Mouse (Mus musculus) embryonic fibroblast, embryonic 13.5 days (primary cell): ENCODE measurements around the gene Tmem143. TPM values are rescaled to one million over a fixed set of nuclear protein-coding genes. Genes with fewer than 3 reads are reported as not detected.
"Not testable (repeated sequence)": the region's sequence is repeated elsewhere in the genome, so short reads cannot be mapped to it uniquely, and the experiment has no call there.

Experiments used
- H3K27ac ChIP-seq: 2 replicates; pipeline ENCODE4 v1.5.1; 2012; ENCODE audit warnings: low read length, control low read depth, inconsistent platforms; ENCODE audit not compliant: insufficient read depth
- H3K4me1 ChIP-seq: 2 replicates; pipeline ENCODE4 v1.6.1; 2011; ENCODE audit warnings: low read length; ENCODE audit not compliant: control insufficient read depth, insufficient read depth
- H3K4me3 ChIP-seq: 2 replicates; pipeline ENCODE4 v1.5.1; 2011; ENCODE audit warnings: mild to moderate bottlenecking, control low read depth, low read length; ENCODE audit not compliant: insufficient read depth
- CTCF ChIP-seq: IDR thresholded peaks from 2 replicates; pipeline ENCODE4 v1.5.1; 2011; ENCODE audit warnings: mild to moderate bottlenecking, control low read depth, low read length, moderate library complexity, borderline replicate concordance; ENCODE audit not compliant: insufficient read depth
- POLR2A ChIP-seq: IDR thresholded peaks from 2 replicates; pipeline ENCODE4 v1.6.1; 2011; ENCODE audit warnings: low read depth, mild to moderate bottlenecking, control low read depth, low read length, moderate library complexity
- polyA plus RNA-seq: library from polyadenylated mRNA; stranded (reverse); fragments of >200 nt; gene quantifications from 2 replicates; pipeline ENCODE4 v1.2.4, GENCODE M21; 2011; ENCODE audit warnings: low read depth; ENCODE audit not compliant: missing spikeins, insufficient read length

The Tmem143 gene
- polyA plus RNA-seq, 1 experiment = 18.0 TPM

- peak; percentile 39; the same call in 1 of the 2 replicates for TF ChIP-seq POLR2A
- TF ChIP-seq CTCF = no peak
- Histone ChIP-seq H3K4me3 (no peak overlapping the region), H3K27ac (peak overlapping the region; percentile 97), H3K4me1 (peaks cover 9% of the 10 kb centered on the region; the same call in 1 of the 2 replicates)
Measured at GRCm38 (mm10) chr7:45921950-45922600, 25.3 kb downstream of the Tmem143 start.

- H3K4me1 ChIP-seq = peaks cover 4% of the 10 kb centered on the region; the same call in 1 of the 2 replicates
- peak overlapping the region; percentile 7; the same call in 1 of the 2 replicates for H3K4me3 ChIP-seq
Measured at GRCm38 (mm10) chr7:45922928-45923761, 26.4 kb downstream of the Tmem143 start.

GRCm38 (mm10) chr7:45923762-45924428 is 27.2 kb downstream of the Tmem143 start, which contains the start of gene Ccdc114:
Gene Ccdc114 (plus strand): TSS chr7:45924072.
- TF ChIP-seq CTCF (no peak), POLR2A (peak; percentile 20; the same call in 1 of the 2 replicates)
- Histone ChIP-seq H3K4me3 (peak within 1 kb of the TSS; percentile 7; the same call in 1 of the 2 replicates), H3K27ac (peak within 1 kb of the TSS; percentile 97), H3K4me1 (peaks cover 4% of the 10 kb centered on the region; the same call in 1 of the 2 replicates)

More at GRCm38 (mm10) chr7:45922928-45923761, 26.4 kb downstream of the Tmem143 start:
- peak; percentile 85 for TF ChIP-seq POLR2A
- no peak for TF ChIP-seq CTCF
- peak overlapping the region; percentile 97 for H3K27ac ChIP-seq

GRCm38 (mm10) chr7:45924429-45924816 is 27.7 kb downstream of the Tmem143 start:
- Histone ChIP-seq H3K4me1 (peaks cover 4% of the 10 kb centered on the region; the same call in 1 of the 2 replicates), H3K27ac (no peak overlapping the region), H3K4me3 (no peak overlapping the region)
- TF ChIP-seq CTCF = no peak
- no peak for TF ChIP-seq POLR2A

GRCm38 (mm10) chr7:45928626-45929295 is 32.0 kb downstream of the Tmem143 start:
- H3K4me3 ChIP-seq = no peak overlapping the region
- H3K4me1 ChIP-seq = no peaks in the 10 kb centered on the region
- no peak overlapping the region for H3K27ac ChIP-seq
- TF ChIP-seq CTCF (no peak), POLR2A (no peak)

- Histone ChIP-seq H3K4me1 (no peaks in the 10 kb centered on the region), H3K27ac (no peak overlapping the region), H3K4me3 (no peak overlapping the region)
- TF ChIP-seq CTCF = no peak
- no peak for TF ChIP-seq POLR2A
Measured at GRCm38 (mm10) chr7:45929688-45930087, 32.9 kb downstream of the Tmem143 start.

GRCm38 (mm10) chr7:45933766-45934165 is 37.0 kb downstream of the Tmem143 start:
- H3K4me3 ChIP-seq, H3K4me1 ChIP-seq, H3K27ac ChIP-seq: not testable (repeated sequence)

GRCm38 (mm10) chr7:45935114-45935513 is 38.4 kb downstream of the Tmem143 start:
- H3K27ac ChIP-seq = no peak overlapping the region
- H3K4me1 ChIP-seq = no peaks in the 10 kb centered on the region
- no peak overlapping the region for H3K4me3 ChIP-seq
- TF ChIP-seq CTCF = peak; percentile 83; the same call in 1 of the 2 replicates
- no peak for TF ChIP-seq POLR2A

- Histone ChIP-seq H3K4me1 (no peaks in the 10 kb centered on the region), H3K27ac (no peak overlapping the region), H3K4me3 (no peak overlapping the region)
- no peak for TF ChIP-seq CTCF
- TF ChIP-seq POLR2A = no peak
Measured at GRCm38 (mm10) chr7:45939836-45940235, 43.1 kb downstream of the Tmem143 start.
